In the genomic region with DNA sequence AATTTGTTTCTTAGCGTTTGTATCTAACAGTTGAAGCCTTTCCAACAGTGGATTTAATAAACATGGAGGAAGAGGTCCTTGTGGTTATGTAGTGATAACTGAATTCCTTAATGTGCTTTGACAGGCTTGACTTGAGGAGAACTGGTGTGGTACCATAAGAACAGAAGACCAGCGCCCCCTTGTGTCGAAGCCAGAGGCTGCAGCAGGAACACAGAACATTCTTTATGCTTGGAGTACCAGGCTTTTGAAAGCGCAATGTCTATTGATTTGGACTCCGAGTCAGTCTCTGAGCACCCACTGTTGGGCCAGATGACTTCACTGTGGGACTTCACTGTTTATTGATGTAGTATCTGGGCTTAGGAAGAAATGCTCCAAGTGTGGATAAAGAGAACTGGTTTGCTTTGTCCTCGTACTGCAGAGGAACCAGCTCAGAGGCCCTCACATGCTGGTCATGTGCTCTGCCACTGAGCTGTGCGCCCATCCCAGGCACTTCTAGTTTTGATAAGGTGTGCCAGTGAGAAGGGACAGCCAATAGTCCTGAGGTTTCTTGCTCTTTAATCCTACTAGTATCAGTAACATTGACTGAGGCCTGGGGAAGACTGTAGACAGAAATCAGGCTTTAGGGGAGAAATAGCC, we compare ENCODE assay signal across 8 mouse cellular contexts. TPM values are rescaled to one million over a fixed set of nuclear protein-coding genes. Genes with fewer than 3 reads are reported as not detected.
A peak's percentile ranks its signal among the peaks of the same experiment; 100 is the strongest.
DNase-seq lines count a peak whose midpoint lies in the region; ATAC-seq lines count a peak whose summit lies in the region.

No protein-coding gene starts in this region.

- no peak for ATAC-seq in kidney, embryonic 15.5 days (replicated peaks; ENCODE audit: low FRiP score)
- ATAC-seq in kidney, embryonic 14.5 days (ENCODE audit: low FRiP score, low TSS enrichment): peak; percentile 64; the same call in 1 of the 2 replicates
- 0 out of 2 replicates have a peak, but pooled peaks have one; percentile 44 for ATAC-seq in limb, embryonic 15.5 days (ENCODE audit: insufficient number of reproducible peaks, low FRiP score, low TSS enrichment, low read depth)

- DNase-seq in kidney, adult 11 months: peak; percentile 84
- peak; percentile 93 for DNase-seq in embryo, embryonic 10.5 days (ENCODE audit: low spot score)
- DNase-seq in heart, adult 18-20 months: peak; percentile 87 to 96
- peak; percentile 37 to 67 for DNase-seq in monocyte, adult 2 months (ENCODE audit: low read depth in 1 of 2, low spot score in 2 of 2)
- DNase-seq in spleen, postnatal 36 days (ENCODE audit: low spot score in 2 of 2): peak; percentile 75 to 80

- H3K9ac ChIP-seq in kidney, embryonic 15.5 days: no peak overlapping the region
- no peak overlapping the region for H3K9ac ChIP-seq in kidney, embryonic 14.5 days (ENCODE audit: low read depth, low read length)
- no peak overlapping the region for H3K9ac ChIP-seq in limb, embryonic 15.5 days

- no peaks in the 10 kb centered on the region for H3K36me3 ChIP-seq in kidney, embryonic 15.5 days
- H3K36me3 ChIP-seq in kidney, embryonic 14.5 days (ENCODE audit: control insufficient read depth, insufficient read depth, low read length): no peaks in the 10 kb centered on the region
- no peaks in the 10 kb centered on the region for H3K36me3 ChIP-seq in limb, embryonic 15.5 days

- no peaks in the 10 kb centered on the region for H3K4me1 ChIP-seq in kidney, embryonic 15.5 days
- H3K4me1 ChIP-seq in kidney, embryonic 14.5 days (ENCODE audit: control insufficient read depth, insufficient read depth, low read length): no peaks in the 10 kb centered on the region
- H3K4me1 ChIP-seq in limb, embryonic 15.5 days: no peaks in the 10 kb centered on the region

- no peaks in the 10 kb centered on the region for H3K27me3 ChIP-seq in kidney, embryonic 15.5 days
- no peaks in the 10 kb centered on the region for H3K27me3 ChIP-seq in kidney, embryonic 14.5 days (ENCODE audit: control insufficient read depth, insufficient read depth, low read length)
- H3K27me3 ChIP-seq in limb, embryonic 15.5 days: no peaks in the 10 kb centered on the region

- 36% methylated on average over 7 of the region's 7 CpGs for WGBS in kidney, embryonic 15.5 days
- 43% methylated on average over 7 of the region's 7 CpGs for whole genome bisulfite sequencing in kidney, embryonic 14.5 days
- 40% methylated on average over 7 of the region's 7 CpGs for WGBS in limb, embryonic 15.5 days

- H3K4me3 ChIP-seq in kidney, embryonic 15.5 days (replicated peaks): no peak overlapping the region
- no peak overlapping the region for H3K4me3 ChIP-seq in kidney, embryonic 14.5 days (ENCODE audit: low read length)
- H3K4me3 ChIP-seq in limb, embryonic 15.5 days: no peak overlapping the region

- H3K27ac ChIP-seq in kidney, embryonic 15.5 days: no peak overlapping the region
- H3K27ac ChIP-seq in kidney, embryonic 14.5 days (ENCODE audit: low read depth, low read length): no peak overlapping the region
- H3K27ac ChIP-seq in limb, embryonic 15.5 days: no peak overlapping the region

- no peaks in the 10 kb centered on the region for H3K9me3 ChIP-seq in kidney, embryonic 15.5 days (replicated peaks)
- H3K9me3 ChIP-seq in kidney, embryonic 14.5 days (ENCODE audit: control insufficient read depth, low read length): no peaks in the 10 kb centered on the region
- no peaks in the 10 kb centered on the region for H3K9me3 ChIP-seq in limb, embryonic 15.5 days

- H3K4me2 ChIP-seq in kidney, embryonic 15.5 days: no peak overlapping the region
- no peak overlapping the region for H3K4me2 ChIP-seq in kidney, embryonic 14.5 days (replicated peaks; ENCODE audit: low read depth, low read length)
- no peak overlapping the region for H3K4me2 ChIP-seq in limb, embryonic 15.5 days

RNA-seq across cellular contexts. Expression of a gene that starts 7.8 kb away (rescaled TPM):
- 186 and 188 TPM in 2 replicates for polyA plus RNA-seq in kidney, embryonic 15.5 days (2015; fragmentation: Nextera tagmentation; extraction: Ambion mirVana)
- 10 to 100 TPM; 20.8 to 24.0 TPM for total RNA-seq in heart, adult 18-20 months (2021)
- polyA plus RNA-seq in kidney, embryonic 14.5 days (2014; fragmentation: Nextera tagmentation; extraction: Ambion mirVana): 197 and 214 TPM in 2 replicates
- 113 and 117 TPM in 2 replicates for polyA plus RNA-seq in limb, embryonic 15.5 days (2015; fragmentation: Nextera tagmentation; extraction: Ambion mirVana)

RNA-seq across cellular contexts. Expression of a gene that starts 38.4 kb away (rescaled TPM):
- 325 and 379 TPM in 2 replicates for polyA plus RNA-seq in kidney, embryonic 15.5 days (2015; fragmentation: Nextera tagmentation; extraction: Ambion mirVana)
- total RNA-seq in heart, adult 18-20 months (2021): 100 to 1,000 TPM; 913 to 962 TPM
- 358 and 449 TPM in 2 replicates for polyA plus RNA-seq in kidney, embryonic 14.5 days (2014; fragmentation: Nextera tagmentation; extraction: Ambion mirVana)
- polyA plus RNA-seq in limb, embryonic 15.5 days (2015; fragmentation: Nextera tagmentation; extraction: Ambion mirVana): 263 and 276 TPM in 2 replicates

RNA-seq across cellular contexts. Expression of a gene that starts 39.1 kb away (rescaled TPM):
- 39.8 and 40.1 TPM in 2 replicates for polyA plus RNA-seq in kidney, embryonic 15.5 days (2015; fragmentation: Nextera tagmentation; extraction: Ambion mirVana)
- 10 to 100 TPM; 38.5 to 44.9 TPM for total RNA-seq in heart, adult 18-20 months (2021)
- polyA plus RNA-seq in kidney, embryonic 14.5 days (2014; fragmentation: Nextera tagmentation; extraction: Ambion mirVana): 35.7 and 55.2 TPM in 2 replicates
- polyA plus RNA-seq in limb, embryonic 15.5 days (2015; fragmentation: Nextera tagmentation; extraction: Ambion mirVana): 24.2 and 27.4 TPM in 2 replicates
